Mouse (Mus musculus): ENCODE measurements at regions not wholly inside any gene's neighbourhood (a gene's known extent, or its start where the extent isn't known, plus 50 kb on each side); places are given as distances from the start of the nearest gene placed in this dataset.
"Not testable (repeated sequence)": the region's sequence is repeated elsewhere in the genome, so short reads cannot be mapped to it uniquely, and the experiment has no call there.

GRCm38 (mm10) chr12:3188734-3189275, 121.0 kb downstream of the Rab10 start:
- not testable (repeated sequence) for DNase-seq (ENCODE audit: low spot score)

GRCm38 (mm10) chr12:3188137-3188536, 121.6 kb downstream of the Rab10 start:
- DNase-seq (ENCODE audit: low spot score): no peak

- DNase-seq (ENCODE audit: low spot score): no peak
Measured at GRCm38 (mm10) chr12:3173325-3173724, 136.4 kb downstream of the Rab10 start.

- not testable (repeated sequence) for DNase-seq (ENCODE audit: low spot score)
Measured at GRCm38 (mm10) chr12:3169705-3170287, 140.0 kb downstream of the Rab10 start.

GRCm38 (mm10) chr12:3161666-3162065, 148.1 kb downstream of the Rab10 start:
- not testable (repeated sequence) for DNase-seq (ENCODE audit: low spot score)

- DNase-seq (ENCODE audit: low spot score): not testable (repeated sequence)
Measured at GRCm38 (mm10) chr12:3158771-3159170, 151.0 kb downstream of the Rab10 start.

GRCm38 (mm10) chr12:3153705-3154104, 156.1 kb downstream of the Rab10 start:
- DNase-seq (ENCODE audit: low spot score): not testable (repeated sequence)

GRCm38 (mm10) chr12:3132553-3132952, 177.2 kb downstream of the Rab10 start:
- DNase-seq (ENCODE audit: low spot score): not testable (repeated sequence)

GRCm38 (mm10) chr12:3131149-3131751, 178.5 kb downstream of the Rab10 start:
- not testable (repeated sequence) for DNase-seq (ENCODE audit: low spot score)

- not testable (repeated sequence) for DNase-seq (ENCODE audit: low spot score)
Measured at GRCm38 (mm10) chr12:3127336-3127735, 182.4 kb downstream of the Rab10 start.

GRCm38 (mm10) chr12:3124036-3124435, 185.7 kb downstream of the Rab10 start:
- no peak for DNase-seq (ENCODE audit: low spot score)

GRCm38 (mm10) chr12:3110589-3110988, 199.2 kb downstream of the Rab10 start:
- DNase-seq (ENCODE audit: low spot score): not testable (repeated sequence)

GRCm38 (mm10) chr12:3109671-3110070, 200.1 kb downstream of the Rab10 start:
- peak; percentile 21 for DNase-seq (ENCODE audit: low spot score)

- not testable (repeated sequence) for DNase-seq (ENCODE audit: low spot score)
Measured at GRCm38 (mm10) chr12:3101963-3102362, 207.8 kb downstream of the Rab10 start.

GRCm38 (mm10) chr12:3098175-3098574, 211.6 kb downstream of the Rab10 start:
- DNase-seq (ENCODE audit: low spot score): not testable (repeated sequence)

- no peak for DNase-seq (ENCODE audit: low spot score)
Measured at GRCm38 (mm10) chr12:3094509-3094908, 215.3 kb downstream of the Rab10 start.

- not testable (repeated sequence) for DNase-seq (ENCODE audit: low spot score)
Measured at GRCm38 (mm10) chr12:3092974-3093373, 216.8 kb downstream of the Rab10 start.

- not testable (repeated sequence) for DNase-seq (ENCODE audit: low spot score)
Measured at GRCm38 (mm10) chr12:3049546-3049945, 260.2 kb downstream of the Rab10 start.

- DNase-seq (ENCODE audit: low spot score): not testable (repeated sequence)
Measured at GRCm38 (mm10) chr12:3018446-3018845, 291.3 kb downstream of the Rab10 start.

- DNase-seq (ENCODE audit: low spot score): not testable (repeated sequence)
Measured at GRCm38 (mm10) chr12:3016777-3017176, 293.0 kb downstream of the Rab10 start.
